Mouse (Mus musculus): ENCODE data around the gene Gpr176.

GRCm38 (mm10) chr2:118263914-118264201, 109.4 kb downstream of the Gpr176 start:
- TF ChIP-seq CTCF (IDR thresholded peaks at IDR 0.05; ENCODE audit: borderline replicate concordance, insufficient read depth, low read depth, low read length) (no peak), POLR2A (IDR thresholded peaks at IDR 0.05; ENCODE audit: borderline replicate concordance, insufficient read depth, low read length) (no peak)

Data from cerebellum, adult 2 months (tissue).